Mouse (Mus musculus) C2C12 (cell line): ENCODE measurements around the gene Mrpl4.

Experiments used
- CTCF ChIP-seq: IDR thresholded peaks from one replicate; pipeline ENCODE4 v1.5.1; 2011; ENCODE audit not compliant: control insufficient read depth, insufficient read depth, insufficient read length
- FOSL1 ChIP-seq: IDR thresholded peaks from one replicate; pipeline ENCODE4 v1.8.0; 2011; ENCODE audit warnings: mild to moderate bottlenecking, low read length; ENCODE audit not compliant: poor library complexity, insufficient read depth, severe bottlenecking
- MAX ChIP-seq: IDR thresholded peaks from one replicate; pipeline ENCODE4 v1.6.1; 2011; ENCODE audit warnings: mild to moderate bottlenecking, control low read depth
- MYOD1 ChIP-seq: IDR thresholded peaks from one replicate; pipeline ENCODE4 v1.6.1; 2011; ENCODE audit warnings: low read depth; ENCODE audit not compliant: control insufficient read depth, insufficient read length
- MYOG ChIP-seq: IDR thresholded peaks from one replicate; pipeline ENCODE4 v1.6.1; 2011; ENCODE audit not compliant: control insufficient read depth, insufficient read length; ENCODE audit errors: extremely low read depth
- USF1 ChIP-seq: IDR thresholded peaks from one replicate; pipeline ENCODE4 v1.6.1; 2011; ENCODE audit warnings: low read depth, mild to moderate bottlenecking, control low read depth, moderate library complexity

DNA sequence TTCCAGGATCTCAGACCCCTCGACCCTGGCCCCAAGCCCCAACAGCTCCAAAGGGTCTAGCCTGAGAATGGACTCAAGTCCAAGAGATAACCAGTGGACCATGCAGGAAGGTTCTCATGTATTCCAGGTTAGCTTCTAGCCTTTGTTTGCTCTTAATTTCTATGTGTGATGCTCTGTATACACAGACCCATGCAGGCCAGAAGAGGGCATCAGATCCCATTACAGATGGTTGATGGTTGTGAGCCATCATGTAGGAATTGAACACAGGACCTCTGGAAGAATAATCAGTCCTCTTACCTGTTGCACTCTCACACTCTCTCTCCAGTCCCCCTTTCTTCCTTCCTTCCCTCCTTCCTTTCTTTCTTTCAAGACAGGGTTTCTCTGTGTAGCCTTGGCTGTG lies 9.8 kb downstream of the Mrpl4 start:
- TF ChIP-seq CTCF (no peak), USF1 (no peak), MAX (no peak), FOSL1 (no peak), MYOG (no peak), MYOD1 (no peak)
